Mouse (Mus musculus): ENCODE measurements around the gene Spop. TPM values are rescaled to one million over a fixed set of nuclear protein-coding genes. Genes with fewer than 3 reads are reported as not detected.

The Spop gene
- total and polyA plus RNA-seq, 2 experiments from 2014 or later: 70.1 to 213 TPM

DNA sequence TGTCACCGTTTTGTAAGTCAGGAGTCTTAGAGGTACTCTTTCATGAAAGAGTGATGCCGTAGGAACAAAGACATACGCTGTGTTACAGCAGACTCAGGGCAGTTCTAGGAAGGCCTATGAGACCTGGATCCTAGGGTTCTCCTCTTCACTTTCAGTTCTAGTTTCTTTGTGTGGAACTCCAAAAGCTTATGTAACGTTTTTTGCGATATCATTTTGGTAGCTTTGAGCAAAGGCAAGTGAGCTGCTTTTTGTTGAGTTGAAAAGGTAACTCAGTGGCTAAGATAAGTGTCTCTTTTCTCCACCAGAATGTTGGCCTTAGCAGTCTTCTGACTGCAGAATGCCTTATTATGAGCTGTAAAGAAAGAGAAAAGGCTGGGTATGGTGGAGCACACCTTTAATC, 3.5 kb downstream of the Spop start:
- no peaks in the 10 kb centered on the region for H3K27me3 ChIP-seq (ENCODE audit: insufficient read depth, low read length)
- WGBS: 88% methylated on average over 5 of the region's 5 CpGs
- ATAC-seq (no peak), DNase-seq (no peak)
- H3K4me3 ChIP-seq (ENCODE audit: low read depth, low read length): no peak overlapping the region
- H3K4me2 ChIP-seq (ENCODE audit: low read depth): no peak overlapping the region
- H3K27ac ChIP-seq (ENCODE audit: low read depth, low read length): no peak overlapping the region
- no peak overlapping the region for H3K9ac ChIP-seq
- no peaks in the 10 kb centered on the region for H3K9me3 ChIP-seq (ENCODE audit: low read length)
- no peak for TF ChIP-seq CTCF (IDR thresholded peaks at IDR 0.05; ENCODE audit: low read depth)
- no peaks in the 10 kb centered on the region for H3K36me3 ChIP-seq (ENCODE audit: insufficient read depth)
- peaks cover 14% of the 10 kb centered on the region for H3K4me1 ChIP-seq (ENCODE audit: insufficient read depth)

DNA sequence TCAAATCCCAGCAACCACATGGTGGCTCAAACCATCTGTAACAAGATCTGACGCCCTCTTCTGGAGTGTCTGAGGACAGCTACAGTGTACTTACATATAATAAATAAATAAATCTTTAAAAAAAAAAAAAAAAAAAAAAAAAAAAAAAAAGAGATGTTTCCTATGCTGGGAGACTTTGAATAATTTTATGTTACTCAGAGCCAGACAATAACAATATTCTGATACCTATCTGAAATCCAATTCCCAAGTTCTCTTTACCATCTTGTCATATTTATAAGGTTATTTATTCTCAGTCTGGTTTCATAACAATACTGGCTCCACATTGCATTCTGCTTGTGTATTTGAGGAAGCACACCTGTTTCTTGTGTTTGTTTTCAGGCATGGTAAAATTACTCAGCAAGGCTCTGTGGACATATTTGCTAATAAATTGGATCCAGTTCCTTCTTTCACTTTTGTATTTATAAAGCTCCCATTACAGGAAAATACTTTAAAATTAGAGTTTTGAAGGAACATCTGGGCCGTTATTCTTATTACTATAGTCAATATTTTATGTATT, 7.1 kb downstream of the Spop start:
- H3K4me1 ChIP-seq (ENCODE audit: insufficient read depth): peaks cover 5% of the 10 kb centered on the region
- no peak overlapping the region for H3K4me2 ChIP-seq (ENCODE audit: low read depth)
- H3K4me3 ChIP-seq (ENCODE audit: low read depth, low read length): no peak overlapping the region
- H3K27me3 ChIP-seq (ENCODE audit: insufficient read depth, low read length): no peaks in the 10 kb centered on the region
- no peak overlapping the region for H3K9ac ChIP-seq
- 90% methylated on average over 2 of the region's 2 CpGs for WGBS
- H3K9me3 ChIP-seq (ENCODE audit: low read length): no peaks in the 10 kb centered on the region
- ATAC-seq (no peak), DNase-seq (no peak)
- no peaks in the 10 kb centered on the region for H3K36me3 ChIP-seq (ENCODE audit: insufficient read depth)
- H3K27ac ChIP-seq (ENCODE audit: low read depth, low read length): no peak overlapping the region
- no peak for TF ChIP-seq CTCF (IDR thresholded peaks at IDR 0.05; ENCODE audit: low read depth)

DNA sequence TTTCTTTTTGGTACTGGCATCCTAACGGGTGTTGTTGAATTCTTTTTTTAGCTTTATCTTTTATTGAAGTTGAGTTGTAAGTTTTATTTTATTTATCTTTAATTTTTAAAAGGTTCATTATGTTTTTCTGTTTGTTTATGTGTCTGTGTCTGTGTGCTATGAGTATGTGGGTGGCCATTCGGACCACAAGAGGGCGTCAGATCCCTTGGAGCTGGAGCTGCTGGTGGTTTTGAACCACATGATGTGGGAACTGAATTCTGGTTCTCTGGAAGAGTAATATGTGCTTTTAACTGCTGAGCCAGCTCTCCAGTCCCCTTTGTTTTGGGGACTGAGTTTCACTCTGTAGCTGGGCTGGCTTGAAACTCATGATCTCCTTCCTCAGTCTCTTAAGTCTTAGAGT, 9.6 kb downstream of the Spop start:
- Histone ChIP-seq H3K4me1 (ENCODE audit: insufficient read depth) (no peaks in the 10 kb centered on the region), H3K27ac (ENCODE audit: low read depth, low read length) (no peak overlapping the region), H3K4me3 (ENCODE audit: low read depth, low read length) (no peak overlapping the region), H3K4me2 (ENCODE audit: low read depth) (no peak overlapping the region), H3K27me3 (ENCODE audit: insufficient read depth, low read length) (no peaks in the 10 kb centered on the region), H3K9me3 (ENCODE audit: low read length) (no peaks in the 10 kb centered on the region), H3K9ac (no peak overlapping the region), H3K36me3 (ENCODE audit: insufficient read depth) (no peaks in the 10 kb centered on the region)
- 82% methylated on average over 3 of the region's 3 CpGs for WGBS
- TF ChIP-seq CTCF (IDR thresholded peaks at IDR 0.05; ENCODE audit: low read depth): peak; percentile 24; the same call in 1 of the 2 replicates
- DNase-seq: no peak
- no peak for ATAC-seq

DNA sequence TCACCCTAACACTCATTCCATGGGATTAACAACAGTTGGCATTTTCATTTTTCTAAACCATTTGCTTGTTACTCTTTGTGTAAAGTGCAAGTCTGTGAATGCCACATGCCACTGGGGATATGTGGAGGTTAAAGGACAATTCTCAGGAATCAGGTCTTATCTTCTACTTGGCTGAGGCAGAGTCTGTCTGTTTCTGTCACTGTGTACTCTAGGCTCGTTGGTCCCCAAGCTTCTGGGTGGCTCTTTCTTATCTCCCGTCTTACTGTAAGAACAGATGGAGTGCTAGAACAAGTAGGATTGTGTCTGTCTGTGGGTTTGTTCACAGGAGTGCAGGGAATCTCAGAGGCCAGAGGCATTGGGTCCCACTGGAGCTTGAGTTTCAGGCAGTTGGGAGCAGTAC, 17.5 kb downstream of the Spop start:
- Histone ChIP-seq H3K9me3 (ENCODE audit: low read length) (no peaks in the 10 kb centered on the region), H3K27me3 (ENCODE audit: insufficient read depth, low read length) (no peaks in the 10 kb centered on the region), H3K27ac (ENCODE audit: low read depth, low read length) (no peak overlapping the region), H3K4me2 (ENCODE audit: low read depth) (no peak overlapping the region), H3K36me3 (ENCODE audit: insufficient read depth) (peaks cover 4% of the 10 kb centered on the region; the same call in 1 of the 2 replicates), H3K4me1 (ENCODE audit: insufficient read depth) (no peaks in the 10 kb centered on the region), H3K4me3 (ENCODE audit: low read depth, low read length) (no peak overlapping the region), H3K9ac (no peak overlapping the region)
- WGBS: 73% methylated on average over 2 of the region's 2 CpGs
- no peak for TF ChIP-seq CTCF (IDR thresholded peaks at IDR 0.05; ENCODE audit: low read depth)
- ATAC-seq (no peak), DNase-seq (no peak)

DNA sequence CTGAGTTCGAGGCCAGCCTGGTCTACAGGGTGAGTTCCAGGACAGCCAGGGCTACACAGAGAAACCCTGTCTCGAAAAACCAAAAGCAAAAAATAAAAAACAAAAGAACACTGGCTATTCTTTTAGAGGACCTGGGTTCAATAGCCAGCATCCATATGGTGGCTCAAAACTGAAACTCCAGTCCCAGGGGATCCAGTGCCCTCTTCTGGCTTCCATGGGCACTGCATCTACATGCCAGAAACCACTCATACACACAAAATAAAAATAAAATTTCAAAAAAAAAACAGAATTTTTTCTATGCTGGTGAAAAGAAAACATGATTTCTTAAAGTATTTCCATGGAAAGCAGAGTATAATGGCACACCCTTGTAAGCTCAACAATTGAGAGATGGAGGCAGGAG, 18.3 kb downstream of the Spop start:
- TF ChIP-seq CTCF (IDR thresholded peaks at IDR 0.05; ENCODE audit: low read depth): peak; percentile 46
- DNase-seq (no peak), ATAC-seq (no peak)
- Histone ChIP-seq H3K27ac (ENCODE audit: low read depth, low read length) (no peak overlapping the region), H3K27me3 (ENCODE audit: insufficient read depth, low read length) (no peaks in the 10 kb centered on the region), H3K9ac (no peak overlapping the region), H3K36me3 (ENCODE audit: insufficient read depth) (peaks cover 4% of the 10 kb centered on the region; the same call in 1 of the 2 replicates), H3K4me1 (ENCODE audit: insufficient read depth) (no peaks in the 10 kb centered on the region), H3K4me2 (ENCODE audit: low read depth) (no peak overlapping the region), H3K9me3 (ENCODE audit: low read length) (no peaks in the 10 kb centered on the region), H3K4me3 (ENCODE audit: low read depth, low read length) (no peak overlapping the region)
- whole genome bisulfite sequencing: 73% methylated on average over 2 of the region's 2 CpGs

DNA sequence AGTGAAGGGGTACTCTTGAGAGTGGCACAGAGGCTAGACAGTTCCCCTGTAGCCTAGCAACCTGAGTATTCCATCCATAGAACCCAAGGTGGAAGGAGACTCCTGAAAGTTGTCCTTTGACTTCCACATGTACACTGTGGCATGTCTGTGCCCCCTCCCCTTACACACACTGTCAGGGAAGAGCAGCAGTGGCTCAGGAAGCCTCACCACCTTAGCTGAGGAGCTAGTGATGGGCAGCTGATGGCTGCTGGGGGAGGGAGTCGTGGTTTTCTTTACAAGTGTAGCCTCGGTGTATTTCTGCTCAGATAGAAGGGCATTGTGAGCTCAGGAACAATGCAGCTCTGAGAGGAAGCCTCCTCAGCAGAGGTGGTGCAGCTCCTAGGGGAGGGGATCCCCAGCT, 31.5 kb downstream of the Spop start:
- 14% methylated on average over 2 of the region's 2 CpGs for WGBS
- no peak overlapping the region for H3K9ac ChIP-seq
- no peak for DNase-seq
- H3K36me3 ChIP-seq (ENCODE audit: insufficient read depth): no peaks in the 10 kb centered on the region
- H3K4me1 ChIP-seq (ENCODE audit: insufficient read depth): no peaks in the 10 kb centered on the region
- no peak overlapping the region for H3K27ac ChIP-seq (ENCODE audit: low read depth, low read length)
- TF ChIP-seq CTCF (IDR thresholded peaks at IDR 0.05; ENCODE audit: low read depth): no peak
- no peak for ATAC-seq
- no peak overlapping the region for H3K4me2 ChIP-seq (ENCODE audit: low read depth)
- H3K9me3 ChIP-seq (ENCODE audit: low read length): no peaks in the 10 kb centered on the region
- no peak overlapping the region for H3K4me3 ChIP-seq (ENCODE audit: low read depth, low read length)
- no peaks in the 10 kb centered on the region for H3K27me3 ChIP-seq (ENCODE audit: insufficient read depth, low read length)

DNA sequence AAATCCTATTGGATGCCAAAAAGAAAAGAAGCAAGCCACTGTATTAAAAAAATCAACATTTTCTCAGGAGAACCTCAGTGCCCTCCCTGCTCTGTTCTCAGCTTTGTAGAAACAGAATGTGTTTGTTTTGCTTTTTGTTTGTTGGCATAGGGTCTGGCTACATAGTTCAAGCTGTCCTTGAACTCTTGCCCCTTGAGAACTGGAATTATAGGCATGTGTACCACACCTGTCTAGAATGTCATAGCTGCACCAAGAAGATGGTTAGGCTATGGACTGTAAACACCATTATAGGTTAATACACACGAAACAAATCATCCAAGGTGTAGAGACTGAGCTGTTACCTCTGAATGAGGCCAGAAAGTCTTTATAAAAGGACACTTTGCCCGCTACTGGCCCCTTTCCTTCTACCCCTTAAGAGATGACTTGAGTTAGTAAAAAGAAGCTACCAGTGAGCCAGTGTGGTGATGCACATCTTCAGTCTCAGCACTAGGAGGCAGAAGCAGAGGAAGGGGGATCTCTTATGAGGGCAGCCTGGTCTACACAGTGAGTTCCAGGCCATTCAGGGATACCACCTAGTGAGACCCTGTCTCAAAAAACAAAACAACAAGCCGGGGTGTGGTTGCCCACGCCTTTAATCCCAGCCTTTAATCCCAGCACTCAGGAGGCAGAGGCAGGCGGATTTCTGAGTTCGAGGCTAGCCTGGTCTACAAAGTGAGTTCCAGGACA, 32.9 kb downstream of the Spop start:
- no peak overlapping the region for H3K4me2 ChIP-seq (ENCODE audit: low read depth)
- 98% methylated on average over 6 of the region's 6 CpGs for WGBS
- H3K4me1 ChIP-seq (ENCODE audit: insufficient read depth): no peaks in the 10 kb centered on the region
- no peak overlapping the region for H3K27ac ChIP-seq (ENCODE audit: low read depth, low read length)
- no peaks in the 10 kb centered on the region for H3K36me3 ChIP-seq (ENCODE audit: insufficient read depth)
- DNase-seq: no peak
- H3K9me3 ChIP-seq (ENCODE audit: low read length): no peaks in the 10 kb centered on the region
- H3K4me3 ChIP-seq (ENCODE audit: low read depth, low read length): no peak overlapping the region
- H3K27me3 ChIP-seq (ENCODE audit: insufficient read depth, low read length): no peaks in the 10 kb centered on the region
- no peak overlapping the region for H3K9ac ChIP-seq
- ATAC-seq: no peak
- no peak for TF ChIP-seq CTCF (IDR thresholded peaks at IDR 0.05; ENCODE audit: low read depth)

Measured in forebrain, postnatal 0 days (tissue).